In the genomic region with DNA sequence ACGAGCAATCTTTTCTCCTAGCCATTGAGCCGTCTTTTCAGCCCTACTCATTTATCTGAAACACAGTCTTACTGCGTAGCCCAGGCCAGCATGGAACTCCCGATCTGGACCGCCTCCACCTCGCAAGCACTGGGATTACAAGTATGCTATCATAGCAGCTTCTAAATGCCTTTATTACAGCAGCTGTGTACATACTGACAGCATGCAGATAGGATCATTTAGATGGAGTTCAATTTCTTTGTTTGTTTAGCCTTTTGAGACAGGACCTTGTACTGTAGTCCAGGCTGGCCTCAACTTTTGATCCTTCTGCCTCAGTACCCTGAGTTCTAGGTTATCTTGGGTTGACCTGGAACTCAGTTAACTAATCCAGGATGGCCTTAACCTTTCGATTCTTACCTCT, we compare ENCODE assay signal across 21 mouse cellular contexts.
DNase-seq lines count a peak whose midpoint lies in the region; ATAC-seq and TF ChIP-seq lines count a peak whose summit lies in the region.
"Had no signal": no experiment of that assay in that cellular context is flagged by ENCODE, and none has a peak within 500 bp of the region (broad histone marks: within the 10 kb centered on the region; RNA-seq: fewer than 3 reads in every experiment).

No protein-coding gene starts in this region.

- TF ChIP-seq CTCF in intestine, postnatal 0 days (IDR thresholded peaks at IDR 0.05; ENCODE audit: low read depth), result no peak

- H3K4me1 ChIP-seq in intestine, embryonic 15.5 days (replicated peaks), result no peaks in the 10 kb centered on the region
- H3K4me1 ChIP-seq in intestine, postnatal 0 days (replicated peaks; ENCODE audit: control insufficient read depth, insufficient read depth, low read length), result no peaks in the 10 kb centered on the region
- H3K4me1 ChIP-seq in midbrain, embryonic 13.5 days (replicated peaks), result peaks cover 8% of the 10 kb centered on the region; the same call in 1 of the 2 replicates
- peaks cover 11% of the 10 kb centered on the region for H3K4me1 ChIP-seq in midbrain, embryonic 15.5 days
- H3K4me1 ChIP-seq: embryonic facial prominence, embryonic 13.5 days; embryonic facial prominence, embryonic 15.5 days; forebrain, embryonic 10.5 days; forebrain, embryonic 12.5 days had no signal

- peak; percentile 3 for DNase-seq in yolk sac, embryonic 10.5 days (ENCODE audit: low spot score)
- DNase-seq in urinary bladder, adult 2 months (ENCODE audit: low spot score), result no peak
- DNase-seq: adrenal gland, adult 2 months; adrenal gland, postnatal 25 days; cerebellum, adult 11 months; cerebellum, adult 18-20 months; cerebellum, adult 8-10 months; cerebellum, adult 9-11 months; cerebellum, postnatal 14 days; cerebellum, postnatal 36 days; embryo, embryonic 11 days had no signal

- peak; percentile 72 for ATAC-seq in intestine, embryonic 15.5 days
- ATAC-seq in intestine, postnatal 0 days, result peak; percentile 70
- ATAC-seq in midbrain, embryonic 13.5 days, result no peak
- no peak for ATAC-seq in midbrain, embryonic 15.5 days (replicated peaks)
- ATAC-seq: forebrain, embryonic 14.5 days had no signal

- no peaks in the 10 kb centered on the region for H3K9me3 ChIP-seq in intestine, embryonic 15.5 days
- H3K9me3 ChIP-seq in intestine, postnatal 0 days (ENCODE audit: control insufficient read depth), result no peaks in the 10 kb centered on the region
- H3K9me3 ChIP-seq in midbrain, embryonic 13.5 days, result no peaks in the 10 kb centered on the region
- no peaks in the 10 kb centered on the region for H3K9me3 ChIP-seq in midbrain, embryonic 15.5 days
- H3K9me3 ChIP-seq: embryonic facial prominence, embryonic 13.5 days; embryonic facial prominence, embryonic 15.5 days; forebrain, embryonic 10.5 days; forebrain, embryonic 12.5 days had no signal

- no peak overlapping the region for H3K4me3 ChIP-seq in intestine, embryonic 15.5 days (replicated peaks)
- H3K4me3 ChIP-seq in intestine, postnatal 0 days (ENCODE audit: low read depth, low read length), result no peak overlapping the region
- no peak overlapping the region for H3K4me3 ChIP-seq in midbrain, embryonic 13.5 days (replicated peaks)
- H3K4me3 ChIP-seq in midbrain, embryonic 15.5 days, result no peak overlapping the region
- H3K4me3 ChIP-seq: embryonic facial prominence, embryonic 13.5 days; embryonic facial prominence, embryonic 15.5 days; erythroblast, embryonic 14.5 days; forebrain, embryonic 10.5 days; forebrain, embryonic 12.5 days had no signal

- no peaks in the 10 kb centered on the region for H3K36me3 ChIP-seq in intestine, embryonic 15.5 days
- no peaks in the 10 kb centered on the region for H3K36me3 ChIP-seq in intestine, postnatal 0 days (ENCODE audit: control insufficient read depth, insufficient read depth)
- 0 out of 2 replicates have a peak, but pooled peaks cover 3% of the 10 kb centered on the region for H3K36me3 ChIP-seq in midbrain, embryonic 13.5 days
- no peaks in the 10 kb centered on the region for H3K36me3 ChIP-seq in midbrain, embryonic 15.5 days (replicated peaks)

- no peak overlapping the region for H3K4me2 ChIP-seq in intestine, embryonic 15.5 days (replicated peaks)
- no peak overlapping the region for H3K4me2 ChIP-seq in intestine, postnatal 0 days (replicated peaks; ENCODE audit: low read depth)
- H3K4me2 ChIP-seq in midbrain, embryonic 13.5 days (replicated peaks), result no peak overlapping the region
- no peak overlapping the region for H3K4me2 ChIP-seq in midbrain, embryonic 15.5 days
- H3K4me2 ChIP-seq: embryonic facial prominence, embryonic 13.5 days; embryonic facial prominence, embryonic 15.5 days; forebrain, embryonic 12.5 days had no signal

- H3K9ac ChIP-seq in intestine, embryonic 15.5 days, result no peak overlapping the region
- H3K9ac ChIP-seq in intestine, postnatal 0 days (ENCODE audit: low read depth, low read length), result no peak overlapping the region
- no peak overlapping the region for H3K9ac ChIP-seq in midbrain, embryonic 13.5 days (replicated peaks)
- no peak overlapping the region for H3K9ac ChIP-seq in midbrain, embryonic 15.5 days
- H3K9ac ChIP-seq: embryonic facial prominence, embryonic 13.5 days; embryonic facial prominence, embryonic 15.5 days; forebrain, embryonic 12.5 days had no signal

- WGBS in intestine, embryonic 15.5 days, result 64% methylated on average over 7 of the region's 7 CpGs
- WGBS in intestine, postnatal 0 days, result 50% methylated on average over 7 of the region's 7 CpGs
- WGBS in midbrain, embryonic 13.5 days, result 94% methylated on average over 7 of the region's 7 CpGs
- 90% methylated on average over 7 of the region's 7 CpGs for WGBS in midbrain, embryonic 15.5 days

- H3K27ac ChIP-seq in intestine, embryonic 15.5 days, result no peak overlapping the region
- no peak overlapping the region for H3K27ac ChIP-seq in intestine, postnatal 0 days (ENCODE audit: low read depth, low read length)
- H3K27ac ChIP-seq in midbrain, embryonic 13.5 days, result no peak overlapping the region
- no peak overlapping the region for H3K27ac ChIP-seq in midbrain, embryonic 15.5 days
- H3K27ac ChIP-seq: embryonic facial prominence, embryonic 13.5 days; embryonic facial prominence, embryonic 15.5 days; forebrain, embryonic 10.5 days; forebrain, embryonic 12.5 days had no signal

- no peaks in the 10 kb centered on the region for H3K27me3 ChIP-seq in intestine, embryonic 15.5 days (replicated peaks)
- H3K27me3 ChIP-seq in intestine, postnatal 0 days (replicated peaks; ENCODE audit: control insufficient read depth, insufficient read depth, low read length), result no peaks in the 10 kb centered on the region
- H3K27me3 ChIP-seq in midbrain, embryonic 13.5 days, result no peaks in the 10 kb centered on the region
- H3K27me3 ChIP-seq in midbrain, embryonic 15.5 days (replicated peaks), result no peaks in the 10 kb centered on the region
- H3K27me3 ChIP-seq: embryonic facial prominence, embryonic 13.5 days; embryonic facial prominence, embryonic 15.5 days; forebrain, embryonic 12.5 days had no signal

Comparison
In these comparisons a context has a peak if more than half of its experiments do, and no peak if none do; other contexts are left out.
1. ATAC-seq: peak in intestine, embryonic 15.5 days (single experiment) and intestine, postnatal 0 days (single experiment); none in midbrain, embryonic 13.5 days (single experiment) and midbrain, embryonic 15.5 days (single experiment).